Mouse (Mus musculus) liver, postnatal 0 days (tissue): Measurements from ENCODE around the gene Epb41l2.

Experiments
- CTCF ChIP-seq: sonication (generic); IDR thresholded peaks from 2 replicates; pipeline ENCODE4 v1.5.1; 2016; ENCODE audit warnings: antibody characterized with exemption, low read depth
- EP300 ChIP-seq: IDR thresholded peaks from 2 replicates; pipeline ENCODE4 v1.6.1; 2016; ENCODE audit warnings: antibody characterized with exemption, low read depth, mild to moderate bottlenecking

- TF ChIP-seq EP300 (no peak), CTCF (no peak)
These were observed 94.2 kb downstream of the Epb41l2 start for GRCm38 (mm10) chr10:25453772-25454171.
